ENCODE assay signal across 8 mouse cellular contexts in genomic region chr6:48443592-48444309, GRCm38 (mm10). TPM values are rescaled to one million over a fixed set of nuclear protein-coding genes. Genes with fewer than 3 reads are reported as not detected.
DNase-seq lines count a peak whose midpoint lies in the region; ATAC-seq and TF ChIP-seq lines count a peak whose summit lies in the region.

No protein-coding gene starts in this region.

- 3% methylated on average over 19 of the region's 19 CpGs for WGBS in forebrain, embryonic 15.5 days
- WGBS in lung, adult 2 months, result 4% methylated on average over 18 of the region's 19 CpGs
- WGBS in olfactory bulb, adult 2 months, result 3% methylated on average over 19 of the region's 19 CpGs

- TF ChIP-seq EP300 in ES-Bruce4 (IDR thresholded peaks at IDR 0.05; ENCODE audit: insufficient read depth, low read depth, low read length), result peak; percentile 69

- H3K27me3 ChIP-seq in ES-Bruce4 (ENCODE audit: control insufficient read depth, insufficient read depth, low read length, poor library complexity, severe bottlenecking), result no peaks in the 10 kb centered on the region; the same call in 1 of the 2 replicates
- peaks cover 10% of the 10 kb centered on the region; the same call in 1 of the 2 replicates for H3K27me3 ChIP-seq in forebrain, embryonic 15.5 days

- intact Hi-C loops in heart, postnatal 36 days (cut with DNase I), result loop anchor here (2.0 kb wide), 2 partner anchors 45 to 61 kb away; no protein-coding TSS in a partner anchor

- H3K4me2 ChIP-seq in forebrain, embryonic 15.5 days (replicated peaks), result peak overlapping the region; percentile 95

- peaks cover 5% of the 10 kb centered on the region; the same call in 1 of the 2 replicates for H3K9me3 ChIP-seq in ES-Bruce4 (replicated peaks; ENCODE audit: control insufficient read depth, insufficient read depth, low read length, poor library complexity, severe bottlenecking)
- H3K9me3 ChIP-seq in forebrain, embryonic 15.5 days, result no peaks in the 10 kb centered on the region

- no peaks in the 10 kb centered on the region for H3K36me3 ChIP-seq in ES-Bruce4 (ENCODE audit: control insufficient read depth, insufficient read depth, low read length, poor library complexity, severe bottlenecking)
- H3K36me3 ChIP-seq in forebrain, embryonic 15.5 days, result peaks cover 12% of the 10 kb centered on the region; the same call in 1 of the 2 replicates

- peak overlapping the region; percentile 64 for H3K9ac ChIP-seq in ES-Bruce4 (ENCODE audit: low read depth, poor library complexity, severe bottlenecking)
- peak overlapping the region; percentile 56 for H3K9ac ChIP-seq in forebrain, embryonic 15.5 days (replicated peaks)

- peak; percentile 75 for ATAC-seq in forebrain, embryonic 15.5 days (replicated peaks)

- TF ChIP-seq POLR2A in ES-Bruce4 (IDR thresholded peaks at IDR 0.05; ENCODE audit: insufficient read depth, low read length), result no peak
- TF ChIP-seq POLR2A in lung, adult 2 months (IDR thresholded peaks at IDR 0.05; ENCODE audit: borderline replicate concordance, extremely low read depth, low read depth, low read length), result peak; percentile 43; the same call in 1 of the 2 replicates
- TF ChIP-seq POLR2A in olfactory bulb, adult 2 months (IDR thresholded peaks at IDR 0.05; ENCODE audit: insufficient read depth, low read depth, low read length), result no peak

- no peak overlapping the region for H3K27ac ChIP-seq in ES-Bruce4 (ENCODE audit: insufficient read depth, low read length)
- H3K27ac ChIP-seq in forebrain, embryonic 15.5 days (replicated peaks), result peak overlapping the region; percentile 89
- H3K27ac ChIP-seq in olfactory bulb, adult 2 months (ENCODE audit: insufficient read depth, low read depth, low read length), result peak overlapping the region; percentile 38; the same call in 1 of the 2 replicates

- H3K4me3 ChIP-seq in ES-Bruce4 (ENCODE audit: low read depth, low read length), result peak overlapping the region; percentile 49
- peak overlapping the region; percentile 62 for H3K4me3 ChIP-seq in forebrain, embryonic 15.5 days
- peak overlapping the region; percentile 89 for H3K4me3 ChIP-seq in lung, adult 2 months (replicated peaks; ENCODE audit: extremely low read depth, low read depth, low read length)
- H3K4me3 ChIP-seq in olfactory bulb, adult 2 months (ENCODE audit: insufficient read depth, low read depth, low read length), result peak overlapping the region; percentile 82

- TF ChIP-seq CTCF in ES-Bruce4 (IDR thresholded peaks at IDR 0.05; ENCODE audit: low read depth, low read length), result no peak
- TF ChIP-seq CTCF in lung, adult 2 months (IDR thresholded peaks at IDR 0.05; ENCODE audit: insufficient read depth, low read length), result no peak
- no peak for TF ChIP-seq CTCF in olfactory bulb, adult 2 months (IDR thresholded peaks at IDR 0.05; ENCODE audit: insufficient read depth, low read depth, low read length)

- peaks cover 4% of the 10 kb centered on the region for H3K4me1 ChIP-seq in ES-Bruce4 (ENCODE audit: control insufficient read depth, insufficient read depth, low read length)
- peaks cover 29% of the 10 kb centered on the region for H3K4me1 ChIP-seq in forebrain, embryonic 15.5 days
- H3K4me1 ChIP-seq in lung, adult 2 months (ENCODE audit: control insufficient read depth, insufficient read depth, low read length), result no peaks in the 10 kb centered on the region
- peaks cover 20% of the 10 kb centered on the region; the same call in 1 of the 2 replicates for H3K4me1 ChIP-seq in olfactory bulb, adult 2 months (ENCODE audit: control insufficient read depth, insufficient read depth, low read length)

- DNase-seq in c-Kit-positive CD71-positive TER-119-negative erythroid progenitor cells, embryonic 14.5 days (ENCODE audit: low read depth), result peak; percentile 36
- DNase-seq in heart, postnatal 36 days, result peak; percentile 95 to 96
- DNase-seq in layer of hippocampus, adult 18-20 months (ENCODE audit: low spot score in 2 of 2), result peak; percentile 84 to 86
- DNase-seq in lung, adult 2 months, result peak; percentile 97
- DNase-seq in thymus, postnatal 0 days (ENCODE audit: low spot score), result peak; percentile 90

RNA-seq across cellular contexts. Expression of gene Zfp467, which starts 1.9 kb away (rescaled TPM):
- polyA plus RNA-seq in ES-Bruce4 (2011; ENCODE audit: insufficient read depth, insufficient read length, low read depth, missing spikeins), result 3.3 and 4.9 TPM in 2 replicates
- 30.0 and 34.2 TPM in 2 replicates for polyA plus RNA-seq in forebrain, embryonic 15.5 days (2015; fragmentation: Nextera tagmentation; extraction: Ambion mirVana)
- total RNA-seq in heart, postnatal 36 days (2021), result 10 to 100 TPM; 10.8 to 15.4 TPM
- 10 to 100 TPM; 22.3 TPM for total RNA-seq in layer of hippocampus, adult 18-20 months (2021)
- 42.1 and 51.4 TPM in 2 replicates for polyA plus RNA-seq in lung, adult 2 months (2012; rRNA removed)
- not detected in 2 replicates for polyA plus RNA-seq in olfactory bulb, adult 2 months (2012; ENCODE audit: insufficient read depth, insufficient read length, low replicate concordance, missing spikeins)
- polyA plus RNA-seq in thymus, postnatal 0 days (2015; fragmentation: Nextera tagmentation; extraction: Ambion mirVana), result 8.6 and 9.9 TPM in 2 replicates

RNA-seq across cellular contexts. Expression of gene Sspo, which starts 4.3 kb away (rescaled TPM):
- polyA plus RNA-seq in ES-Bruce4 (2011; ENCODE audit: insufficient read depth, insufficient read length, low read depth, missing spikeins), result 0.19 and 0.29 TPM in 2 replicates
- polyA plus RNA-seq in forebrain, embryonic 15.5 days (2015; fragmentation: Nextera tagmentation; extraction: Ambion mirVana), result 0.13 and 0.70 TPM in 2 replicates
- total RNA-seq in heart, postnatal 36 days (2021), result under 1 TPM; 0.41 to 0.53 TPM
- total RNA-seq in layer of hippocampus, adult 18-20 months (2021), result under 1 TPM; 0.56 to 0.74 TPM
- polyA plus RNA-seq in lung, adult 2 months (2012; rRNA removed), result 3.2 and 3.4 TPM in 2 replicates
- polyA plus RNA-seq in olfactory bulb, adult 2 months (2012; ENCODE audit: insufficient read depth, insufficient read length, low replicate concordance, missing spikeins), result not detected in 2 replicates
- 0.68 and 0.77 TPM in 2 replicates for polyA plus RNA-seq in thymus, postnatal 0 days (2015; fragmentation: Nextera tagmentation; extraction: Ambion mirVana)

RNA-seq across cellular contexts. Expression of gene Krba1, which starts 48.4 kb away (rescaled TPM):
- polyA plus RNA-seq in ES-Bruce4 (2011; ENCODE audit: insufficient read depth, insufficient read length, low read depth, missing spikeins), result 17.8 and 18.3 TPM in 2 replicates
- polyA plus RNA-seq in forebrain, embryonic 15.5 days (2015; fragmentation: Nextera tagmentation; extraction: Ambion mirVana), result 27.2 and 29.4 TPM in 2 replicates
- total RNA-seq in heart, postnatal 36 days (2021), result 10 to 100 TPM; 17.7 to 21.5 TPM
- total RNA-seq in layer of hippocampus, adult 18-20 months (2021), result 10 to 100 TPM; 35.9 to 41.6 TPM
- 15.5 and 20.8 TPM in 2 replicates for polyA plus RNA-seq in lung, adult 2 months (2012; rRNA removed)
- polyA plus RNA-seq in olfactory bulb, adult 2 months (2012; ENCODE audit: insufficient read depth, insufficient read length, low replicate concordance, missing spikeins), result 129 TPM in 1 of 2 replicates, not detected in the other
- polyA plus RNA-seq in thymus, postnatal 0 days (2015; fragmentation: Nextera tagmentation; extraction: Ambion mirVana), result 13.3 and 14.4 TPM in 2 replicates

Comparison
In these comparisons a context has a peak if more than half of its experiments do, and no peak if none do; other contexts are left out.
1. DNase-seq: peak in every context shown above with its lines; median percentile 97 in lung, adult 2 months; 96 in heart, postnatal 36 days; 90 in thymus, postnatal 0 days; 85 in layer of hippocampus, adult 18-20 months; 36 in c-Kit-positive CD71-positive TER-119-negative erythroid progenitor cells, embryonic 14.5 days.